Mouse (Mus musculus) testis, adult 2 months (tissue): ENCODE measurements around the gene Pou3f1.

ENCODE experiments used
- CTCF ChIP-seq: fragments of 200-500 bp; IDR thresholded peaks from 2 replicates; pipeline ENCODE4 v1.5.1; 2012; ENCODE audit warnings: low read depth, mild to moderate bottlenecking, inconsistent platforms, low read length, moderate library complexity; ENCODE audit not compliant: control insufficient read depth, insufficient read depth, insufficient replicate concordance
- POLR2A ChIP-seq: fragments of 200-500 bp; IDR thresholded peaks from 2 replicates; pipeline ENCODE4 v1.6.1; 2012; ENCODE audit warnings: low read depth, mild to moderate bottlenecking, inconsistent platforms, low read length, moderate library complexity; ENCODE audit not compliant: control insufficient read depth

DNA sequence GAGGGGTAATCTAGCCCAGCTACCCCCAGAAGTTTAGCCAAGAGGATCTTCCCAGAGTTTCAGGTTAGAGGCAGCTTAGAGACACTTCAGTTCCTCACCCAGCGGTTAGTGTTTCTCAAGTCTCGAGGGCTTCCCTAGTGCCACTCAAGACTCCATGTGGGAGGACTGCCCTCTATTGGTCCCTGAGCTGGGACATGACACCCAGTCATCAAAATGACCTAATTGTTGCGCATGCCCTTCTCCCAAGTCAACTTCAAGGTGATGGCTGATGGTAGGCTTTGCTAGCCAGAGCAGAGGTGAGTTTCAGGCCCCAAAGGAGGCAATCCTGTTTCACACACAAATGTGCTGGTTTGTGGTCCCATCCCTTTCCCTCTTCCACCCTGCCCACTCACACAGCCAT lies 6.4 kb downstream of the Pou3f1 start:
- TF ChIP-seq CTCF (no peak), POLR2A (no peak)
